Mouse (Mus musculus): ENCODE data around the gene Ephb3.

- TF ChIP-seq CTCF (IDR thresholded peaks at IDR 0.05; ENCODE audit: control insufficient read depth, insufficient read depth, insufficient replicate concordance, low read depth, low read length) (no peak), POLR2A (IDR thresholded peaks at IDR 0.05; ENCODE audit: control insufficient read depth, low read depth, low read length) (no peak)
These were observed 8.0 kb upstream of the Ephb3 start for GRCm38 (mm10) chr16:21196576-21196975.

All from testis, adult 2 months (tissue).